Mouse (Mus musculus) lung, embryonic 16.5 days (tissue): ENCODE data around the gene Ubash3a. TPM values are rescaled to one million over a fixed set of nuclear protein-coding genes. Genes with fewer than 3 reads are reported as not detected.

Experiments
- ATAC-seq: fragments of 200-750 bp; cut with Nextera tagmentation; 2 replicates; pipeline ENCODE4 v1.8.0; 2017; ENCODE audit warnings: low read depth, mild to moderate bottlenecking, moderate library complexity
- H3K27ac ChIP-seq: fragments of 300-500 bp; sonication (generic); 2 replicates; pipeline ENCODE4 v1.5.1; 2014; ENCODE audit warnings: mild to moderate bottlenecking, control low read depth, low read length
- H3K27me3 ChIP-seq: fragments of 300-500 bp; sonication (generic); 2 replicates; pipeline ENCODE4 v1.6.1; 2014; ENCODE audit warnings: low read depth, low read length, mixed read lengths; ENCODE audit not compliant: control insufficient read depth, insufficient read depth
- H3K36me3 ChIP-seq: fragments of 300-500 bp; sonication (generic); 2 replicates; pipeline ENCODE4 v1.6.1; 2014; ENCODE audit warnings: low read length; ENCODE audit not compliant: control insufficient read depth, insufficient read depth
- H3K4me1 ChIP-seq: fragments of 300-500 bp; sonication (generic); replicated peaks from 2 replicates; pipeline ENCODE4 v1.6.1; 2014; ENCODE audit warnings: low read length, mixed read lengths; ENCODE audit not compliant: control insufficient read depth, insufficient read depth
- H3K4me2 ChIP-seq: fragments of 300-500 bp; sonication (generic); 2 replicates; pipeline ENCODE4 v1.6.1; 2014; ENCODE audit warnings: low read depth, low read length, control low read depth
- H3K4me3 ChIP-seq: fragments of 300-500 bp; sonication (generic); 2 replicates; pipeline ENCODE4 v1.5.1; 2014; ENCODE audit warnings: mild to moderate bottlenecking, low read length, control low read depth
- H3K9ac ChIP-seq: fragments of 300-500 bp; sonication (generic); 2 replicates; pipeline ENCODE4 v1.6.1; 2014; ENCODE audit warnings: low read length, control low read depth
- H3K9me3 ChIP-seq: fragments of 300-500 bp; sonication (generic); 2 replicates; pipeline ENCODE4 v1.6.1; 2016; ENCODE audit warnings: low read length; ENCODE audit not compliant: control insufficient read depth
- WGBS: fragments of 180-500 bp; shearing (Covaris S2); extraction: QIAGEN DNeasy Blood & Tissue Kit; methylation state at CpG from one replicate; pipeline ENCODE4 v1.1.7; 2014; 5-methylcytosine and 5-hydroxymethylcytosine counted together
- polyA plus RNA-seq: library from polyadenylated mRNA; unstranded; fragments of >200 nt; fragmentation: Nextera tagmentation; extraction: Ambion mirVana; gene quantifications from 2 replicates; pipeline ENCODE4 v1.2.1, GENCODE M21; 2015

Ubash3a gene
- polyA plus RNA-seq, 1 experiment from 2014 or later: 0.90 TPM

DNA sequence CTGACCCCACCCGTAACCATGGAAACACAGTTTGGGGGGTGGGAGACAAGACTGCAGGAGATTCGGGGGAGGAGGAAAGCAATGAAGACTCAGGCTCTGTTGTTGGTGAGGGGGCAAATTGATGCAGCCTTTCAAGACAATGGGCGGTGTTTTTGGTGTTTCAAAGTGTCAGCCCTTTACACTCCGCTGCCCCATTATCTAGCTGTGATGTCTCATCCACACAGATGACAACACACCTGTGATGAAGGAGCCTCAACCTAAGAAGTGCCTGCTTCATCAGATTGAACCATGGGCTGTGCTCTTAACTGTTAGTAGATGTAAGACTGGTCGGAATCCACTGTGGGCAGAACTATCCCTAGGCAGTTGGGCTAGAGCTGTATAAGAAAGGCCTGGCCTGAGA, 56.1 kb downstream of the Ubash3a start:
- H3K9me3 ChIP-seq: no peaks in the 10 kb centered on the region
- WGBS: 89% methylated on average over 5 of the region's 5 CpGs
- H3K27me3 ChIP-seq: no peaks in the 10 kb centered on the region
- no peak overlapping the region for H3K4me3 ChIP-seq
- ATAC-seq: no peak
- H3K9ac ChIP-seq: no peak overlapping the region
- no peaks in the 10 kb centered on the region for H3K36me3 ChIP-seq
- no peaks in the 10 kb centered on the region for H3K4me1 ChIP-seq
- no peak overlapping the region for H3K27ac ChIP-seq
- H3K4me2 ChIP-seq: no peak overlapping the region

- H3K9me3 ChIP-seq: no peaks in the 10 kb centered on the region
- no peak overlapping the region for H3K27ac ChIP-seq
- H3K4me2 ChIP-seq: no peak overlapping the region
- no peaks in the 10 kb centered on the region for H3K36me3 ChIP-seq
- no peak overlapping the region for H3K9ac ChIP-seq
- 50% methylated on average over 6 of the region's 6 CpGs for WGBS
- H3K27me3 ChIP-seq: no peaks in the 10 kb centered on the region
- no peak overlapping the region for H3K4me3 ChIP-seq
- H3K4me1 ChIP-seq: no peaks in the 10 kb centered on the region
- no peak for ATAC-seq
These were observed 56.7 kb downstream of the Ubash3a start for GRCm38 (mm10) chr17:31264372-31264771.

DNA sequence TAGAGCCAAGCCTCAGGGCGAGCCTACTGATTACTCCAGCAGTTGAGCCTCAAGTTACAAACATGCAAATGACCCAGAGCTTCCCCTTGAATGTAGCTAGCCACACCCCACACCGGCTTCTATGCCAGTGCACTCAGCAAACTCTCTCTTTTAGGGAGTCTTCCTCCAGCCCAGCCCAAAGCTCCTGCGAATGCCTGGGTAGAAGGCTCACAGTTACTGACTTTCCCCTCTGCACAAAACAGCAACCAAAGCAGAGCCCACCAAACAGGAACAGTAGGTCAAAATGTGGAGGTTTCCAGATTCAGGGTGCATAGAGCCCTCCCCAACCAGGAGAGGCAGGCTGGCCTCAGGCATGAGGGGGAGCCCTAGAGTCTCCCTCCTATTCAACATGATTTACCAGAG, 57.5 kb downstream of the Ubash3a start:
- 15% methylated on average over 3 of the region's 3 CpGs for WGBS
- Histone ChIP-seq H3K27me3 (no peaks in the 10 kb centered on the region), H3K4me2 (no peak overlapping the region), H3K27ac (no peak overlapping the region), H3K4me3 (no peak overlapping the region), H3K36me3 (no peaks in the 10 kb centered on the region), H3K9ac (no peak overlapping the region), H3K4me1 (no peaks in the 10 kb centered on the region), H3K9me3 (no peaks in the 10 kb centered on the region)
- ATAC-seq: no peak

GRCm38 (mm10) chr17:31265831-31266230, 58.2 kb downstream of the Ubash3a start:
- WGBS: 84% methylated on average over 9 of the region's 9 CpGs
- H3K9me3 ChIP-seq: no peaks in the 10 kb centered on the region
- ATAC-seq: no peak

DNA sequence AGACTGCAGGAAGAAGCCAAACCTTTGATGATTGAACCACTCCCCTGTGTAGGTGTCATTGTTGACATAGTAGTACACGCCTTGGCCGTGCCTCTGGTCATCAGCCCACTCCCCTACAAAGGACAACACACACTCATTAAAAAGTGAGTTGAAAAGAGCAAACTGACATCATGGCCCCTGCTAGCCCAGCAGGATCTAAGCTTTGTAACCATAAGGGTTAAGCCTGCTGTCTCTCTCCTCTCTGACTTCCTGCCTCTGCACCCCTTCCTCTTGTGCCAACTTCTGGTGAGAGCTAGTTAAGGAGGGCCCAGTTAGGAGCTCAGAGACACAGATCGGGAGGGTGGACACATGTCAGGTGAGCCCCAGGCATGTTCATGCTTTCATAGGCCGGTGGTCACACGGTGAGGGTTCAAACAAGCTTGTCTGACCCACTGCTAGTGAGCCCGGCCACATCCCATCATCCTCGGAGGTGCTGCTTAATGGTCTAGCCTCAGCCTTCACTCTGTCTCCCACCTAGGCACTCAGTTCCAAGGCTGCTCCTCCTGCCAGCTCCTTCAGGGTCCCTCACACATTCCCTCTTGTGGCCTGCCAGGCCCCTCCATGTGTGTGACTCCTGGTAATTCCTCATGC, 58.8 kb downstream of the Ubash3a start:
- ATAC-seq: 0 out of 2 replicates have a peak, but pooled peaks have one; percentile 12
- H3K4me3 ChIP-seq: no peak overlapping the region
- H3K36me3 ChIP-seq: no peaks in the 10 kb centered on the region
- H3K9me3 ChIP-seq: no peaks in the 10 kb centered on the region
- no peak overlapping the region for H3K9ac ChIP-seq
- 69% methylated on average over 7 of the region's 7 CpGs for WGBS
- no peak overlapping the region for H3K27ac ChIP-seq
- H3K4me1 ChIP-seq: no peaks in the 10 kb centered on the region
- no peaks in the 10 kb centered on the region for H3K27me3 ChIP-seq
- no peak overlapping the region for H3K4me2 ChIP-seq

More at GRCm38 (mm10) chr17:31265831-31266230, 58.2 kb downstream of the Ubash3a start:
- H3K4me2 ChIP-seq: no peak overlapping the region
- no peak overlapping the region for H3K27ac ChIP-seq
- H3K4me1 ChIP-seq: no peaks in the 10 kb centered on the region
- no peaks in the 10 kb centered on the region for H3K27me3 ChIP-seq
- H3K4me3 ChIP-seq: no peak overlapping the region
- no peak overlapping the region for H3K9ac ChIP-seq
- H3K36me3 ChIP-seq: no peaks in the 10 kb centered on the region

- Histone ChIP-seq H3K9me3 (no peaks in the 10 kb centered on the region), H3K9ac (no peak overlapping the region)
These were observed 59.5 kb downstream of the Ubash3a start for GRCm38 (mm10) chr17:31267138-31267537.

DNA sequence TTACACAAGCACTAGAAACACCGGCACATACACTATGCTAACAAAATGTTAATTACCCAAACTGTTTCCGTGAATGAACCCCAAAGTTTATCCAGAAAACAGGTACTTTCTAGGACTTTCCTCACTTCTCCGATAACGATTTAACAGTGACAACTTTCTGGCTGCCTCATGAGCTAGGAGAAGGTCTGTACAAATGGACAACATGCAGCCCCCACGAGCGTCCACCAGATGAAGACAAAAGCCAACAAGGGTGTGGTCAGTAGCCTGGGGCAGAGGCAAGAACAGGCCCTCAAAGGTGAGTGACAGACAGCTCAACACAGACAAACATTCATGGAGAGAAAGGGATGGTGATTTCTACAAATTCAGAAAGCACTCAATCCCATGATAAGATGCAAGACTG, 59.9 kb downstream of the Ubash3a start:
- no peak for ATAC-seq
- Histone ChIP-seq H3K4me3 (no peak overlapping the region), H3K9ac (no peak overlapping the region), H3K4me1 (no peaks in the 10 kb centered on the region), H3K27ac (no peak overlapping the region), H3K9me3 (no peaks in the 10 kb centered on the region), H3K36me3 (no peaks in the 10 kb centered on the region), H3K27me3 (no peaks in the 10 kb centered on the region), H3K4me2 (no peak overlapping the region)
- WGBS: 74% methylated on average over 6 of the region's 6 CpGs

More at GRCm38 (mm10) chr17:31267138-31267537, 59.5 kb downstream of the Ubash3a start:
- H3K27me3 ChIP-seq: no peaks in the 10 kb centered on the region
- H3K4me1 ChIP-seq: no peaks in the 10 kb centered on the region
- no peak for ATAC-seq
- WGBS: 63% methylated on average over 4 of the region's 4 CpGs
- no peak overlapping the region for H3K27ac ChIP-seq
- no peak overlapping the region for H3K4me3 ChIP-seq
- H3K4me2 ChIP-seq: no peak overlapping the region
- H3K36me3 ChIP-seq: no peaks in the 10 kb centered on the region

DNA sequence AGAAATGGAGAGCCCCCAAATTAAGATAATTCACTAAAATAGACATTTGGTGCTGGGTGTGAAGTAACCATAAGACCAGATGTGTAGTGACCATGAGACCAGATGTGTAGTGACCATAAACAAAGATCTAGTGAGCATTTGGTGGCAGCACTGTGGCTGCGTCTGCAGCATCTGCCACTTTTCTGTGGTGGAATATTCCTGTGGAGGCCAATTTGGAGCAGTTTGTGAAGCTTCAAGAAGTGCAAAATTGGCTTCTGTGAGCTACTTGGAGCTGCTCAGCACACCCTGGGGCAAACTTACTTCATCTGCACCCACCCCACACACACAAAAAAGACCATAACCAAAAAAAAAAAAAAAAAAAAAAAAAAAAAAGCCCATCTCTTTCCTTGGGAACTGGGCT, 60.3 kb downstream of the Ubash3a start:
- WGBS: 72% methylated on average over 1 of the region's 1 CpGs
- H3K4me3 ChIP-seq: no peak overlapping the region
- no peak overlapping the region for H3K4me2 ChIP-seq
- no peak overlapping the region for H3K9ac ChIP-seq
- no peaks in the 10 kb centered on the region for H3K4me1 ChIP-seq
- H3K27me3 ChIP-seq: no peaks in the 10 kb centered on the region
- ATAC-seq: no peak
- H3K36me3 ChIP-seq: no peaks in the 10 kb centered on the region
- no peak overlapping the region for H3K27ac ChIP-seq
- H3K9me3 ChIP-seq: no peaks in the 10 kb centered on the region

DNA sequence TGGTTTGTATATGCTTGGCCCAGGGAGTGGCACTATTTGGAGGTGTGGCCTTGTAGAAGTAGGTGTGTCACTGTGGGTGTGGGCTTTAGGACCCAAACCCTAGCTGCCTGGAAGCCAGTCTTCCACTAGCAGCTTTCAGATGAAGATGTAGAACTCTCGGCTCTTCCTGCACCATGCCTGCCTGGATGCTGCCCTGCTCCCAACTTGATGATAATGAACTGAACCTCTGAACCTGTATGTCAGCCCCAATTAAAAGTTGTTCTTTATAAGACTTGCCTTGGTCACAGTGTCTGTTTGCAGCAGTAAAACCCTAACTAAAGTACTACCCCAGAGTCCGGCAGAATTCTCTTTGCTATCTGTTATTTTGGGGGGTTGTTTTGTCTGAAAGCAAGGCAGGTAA, 62.1 kb downstream of the Ubash3a start:
- H3K4me3 ChIP-seq: no peak overlapping the region
- no peak overlapping the region for H3K9ac ChIP-seq
- H3K9me3 ChIP-seq: no peaks in the 10 kb centered on the region
- no peak overlapping the region for H3K4me2 ChIP-seq
- H3K36me3 ChIP-seq: no peaks in the 10 kb centered on the region
- no peak for ATAC-seq
- H3K27me3 ChIP-seq: no peaks in the 10 kb centered on the region
- 97% methylated on average over 2 of the region's 2 CpGs for WGBS
- H3K4me1 ChIP-seq: no peaks in the 10 kb centered on the region
- H3K27ac ChIP-seq: no peak overlapping the region

DNA sequence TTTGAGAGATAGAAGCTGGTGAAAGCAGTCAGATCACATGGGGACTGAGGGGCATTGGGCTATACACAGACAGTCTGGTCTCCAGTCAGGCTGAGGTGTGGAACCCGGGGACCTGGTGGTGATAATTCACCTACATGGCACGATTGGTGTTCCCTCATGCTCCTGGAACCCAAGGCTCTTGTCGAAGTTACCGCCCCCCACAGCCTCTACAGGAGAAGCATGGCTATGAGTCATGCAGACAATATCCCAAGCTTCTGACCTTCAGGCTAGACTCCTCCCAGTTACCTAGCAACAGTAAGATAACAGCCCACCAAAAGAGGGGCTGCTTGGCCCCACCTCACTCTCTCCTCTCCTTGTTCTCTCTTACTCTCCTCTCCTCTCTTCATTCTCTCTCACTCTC, 62.6 kb downstream of the Ubash3a start:
- no peaks in the 10 kb centered on the region for H3K27me3 ChIP-seq
- H3K4me1 ChIP-seq: no peaks in the 10 kb centered on the region
- ATAC-seq: no peak
- no peak overlapping the region for H3K4me2 ChIP-seq
- no peaks in the 10 kb centered on the region for H3K9me3 ChIP-seq
- H3K27ac ChIP-seq: no peak overlapping the region
- H3K36me3 ChIP-seq: no peaks in the 10 kb centered on the region
- 50% methylated on average over 4 of the region's 4 CpGs for WGBS
- no peak overlapping the region for H3K4me3 ChIP-seq
- H3K9ac ChIP-seq: no peak overlapping the region
